Mouse (Mus musculus) T-helper 1 cell (primary cell): ENCODE measurements at regions not wholly inside any gene's neighbourhood (a gene's known extent, or its start where the extent isn't known, plus 50 kb on each side); places are given as distances from the start of the nearest gene placed in this dataset.

Experiments
- in situ Hi-C: fragments of 300-600 bp; cut with MboI, MseI; formaldehyde crosslinking; loops from one replicate; pipeline ENCODE4 v1.15.1; 2025; ENCODE audit warnings: high pct_unique_total_duplicates

DNA sequence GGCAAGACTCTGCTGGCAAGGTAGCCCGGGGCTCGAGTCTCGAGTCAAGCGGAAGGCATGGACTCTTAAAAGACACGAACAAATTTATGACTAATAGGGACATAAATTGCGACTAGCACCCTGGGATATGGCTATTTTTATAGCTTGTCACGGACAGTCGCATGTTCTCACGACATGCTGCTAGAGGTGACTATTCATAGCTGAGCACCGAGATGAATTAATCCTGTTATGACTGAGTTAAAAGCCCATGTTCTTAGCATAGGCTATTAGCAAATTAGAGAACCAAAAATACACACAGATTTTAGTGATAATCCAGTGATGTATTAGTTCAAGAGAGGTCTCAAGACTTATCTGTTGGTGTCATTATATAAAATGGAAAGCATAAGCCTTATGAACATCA lies 539.2 kb downstream of the Gm19410 start:
- in situ Hi-C loops: no loop called here

DNA sequence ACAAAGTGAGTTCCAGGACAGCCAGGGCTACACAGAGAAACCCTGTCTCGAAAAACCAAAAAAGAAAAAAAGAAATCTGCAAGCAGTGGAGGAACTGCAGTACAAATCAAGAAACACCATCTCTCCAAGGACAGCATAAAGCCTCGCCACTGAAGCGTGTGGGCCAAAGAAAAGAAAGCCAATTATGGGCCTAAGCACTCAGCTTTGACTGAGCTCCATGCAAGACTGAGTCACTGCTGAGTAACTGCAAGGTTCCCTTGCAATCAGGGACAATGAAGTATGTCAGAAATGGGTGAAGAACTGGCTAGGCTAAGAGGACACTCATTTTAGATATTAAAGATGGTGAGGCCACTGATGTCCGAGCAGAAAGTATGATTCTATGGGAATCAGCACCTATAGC lies 540.7 kb downstream of the Gm19410 start:
- in situ Hi-C loops: no loop called here

DNA sequence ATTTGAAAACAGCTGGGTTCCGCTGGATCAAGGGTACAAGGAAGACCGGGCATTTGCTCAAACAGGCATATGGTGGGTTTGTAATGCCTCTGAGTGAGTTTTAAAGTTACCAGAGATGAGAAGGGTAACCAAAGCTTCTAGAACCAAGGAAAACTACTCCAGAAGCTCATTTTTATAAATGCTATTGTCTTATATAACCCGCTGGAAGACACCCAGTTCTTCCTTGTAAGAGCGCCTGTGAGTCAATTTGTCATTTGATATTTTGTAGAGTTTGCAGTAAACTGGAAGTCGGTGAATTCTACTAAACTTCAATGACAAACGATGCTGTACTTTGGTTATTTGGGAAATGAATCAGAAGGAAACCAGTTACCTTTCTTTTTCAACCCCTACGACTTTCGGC lies 541.9 kb downstream of the Gm19410 start:
- in situ Hi-C loops: no loop called here

DNA sequence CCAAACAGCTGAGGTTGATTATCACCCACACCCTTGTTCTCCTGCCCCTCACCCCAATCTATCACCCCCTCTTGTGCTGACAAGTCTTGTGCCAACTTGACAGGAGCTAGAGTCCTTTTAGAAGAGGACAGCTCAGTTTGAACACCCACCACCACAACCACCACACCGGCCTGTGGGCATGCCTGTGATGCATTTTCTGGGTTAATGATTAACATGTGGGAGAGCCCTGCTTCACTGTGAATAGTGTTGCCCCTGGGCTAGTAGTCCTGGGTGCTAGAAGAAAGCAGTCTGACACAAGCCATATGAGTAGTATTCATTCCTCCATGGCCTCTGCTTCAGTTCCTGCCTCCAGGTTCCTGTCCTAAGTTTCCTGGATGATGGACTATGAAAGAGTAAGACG lies 542.5 kb downstream of the Gm19410 start:
- in situ Hi-C loops: no loop called here

DNA sequence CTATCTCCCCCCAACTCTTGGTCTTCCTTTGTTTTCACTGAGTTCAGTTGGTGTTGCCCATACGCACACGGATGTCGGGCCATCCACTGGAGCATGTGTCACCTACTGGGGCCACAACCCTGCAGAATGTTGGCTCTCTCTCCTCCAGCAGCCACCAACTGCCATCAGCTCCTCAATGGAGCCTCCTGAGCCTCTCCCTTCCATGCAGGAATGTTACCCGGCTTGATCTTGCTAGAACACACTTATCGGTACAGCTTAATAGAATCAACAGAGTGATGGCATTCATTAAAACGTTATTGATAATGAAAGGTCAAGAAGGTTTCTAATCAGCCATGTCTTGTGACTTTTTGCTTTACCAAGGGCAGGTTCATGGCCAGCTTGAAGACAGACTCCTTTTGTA lies 543.7 kb downstream of the Gm19410 start:
- in situ Hi-C loops: no loop called here

DNA sequence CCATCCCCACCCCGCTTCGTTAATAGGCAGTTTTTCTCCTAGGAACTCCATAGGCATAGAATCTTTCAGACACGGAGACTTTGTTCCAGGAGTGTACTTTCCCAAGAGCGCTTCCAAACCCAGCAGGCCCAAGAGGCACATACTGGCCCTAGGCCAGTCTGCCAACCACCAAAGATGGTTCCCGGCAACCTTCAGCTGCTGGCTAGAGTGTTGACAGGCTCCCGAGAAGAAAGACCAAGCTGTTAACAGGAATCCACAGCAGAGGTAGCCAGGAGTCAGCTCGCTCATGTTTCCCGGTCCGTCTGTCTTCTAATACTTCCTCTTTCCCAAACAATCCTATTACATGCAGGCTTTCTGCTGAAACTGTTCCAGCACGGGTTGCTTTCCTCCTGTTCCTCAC lies 544.4 kb downstream of the Gm19410 start:
- in situ Hi-C loops: no loop called here

DNA sequence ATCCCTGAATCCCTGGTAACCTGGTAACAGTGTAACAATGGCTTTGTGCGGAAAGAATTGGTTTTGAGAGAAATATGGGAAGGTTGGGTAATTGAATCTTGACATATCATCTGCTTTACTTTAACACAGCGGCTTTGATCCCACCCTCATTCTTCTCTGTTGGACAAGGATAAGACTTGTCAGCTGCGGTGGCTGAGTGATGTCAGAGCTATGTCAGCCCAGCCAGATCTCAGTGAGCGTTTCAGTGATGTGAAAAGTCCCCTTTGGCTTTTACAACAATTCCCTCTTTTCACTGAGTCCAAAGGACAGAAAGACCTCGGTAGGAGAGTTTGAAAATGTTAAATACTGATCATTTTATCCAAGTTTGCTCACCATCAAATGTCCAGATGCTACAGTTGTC lies 546.1 kb downstream of the Gm19410 start:
- in situ Hi-C loops: no loop called here

DNA sequence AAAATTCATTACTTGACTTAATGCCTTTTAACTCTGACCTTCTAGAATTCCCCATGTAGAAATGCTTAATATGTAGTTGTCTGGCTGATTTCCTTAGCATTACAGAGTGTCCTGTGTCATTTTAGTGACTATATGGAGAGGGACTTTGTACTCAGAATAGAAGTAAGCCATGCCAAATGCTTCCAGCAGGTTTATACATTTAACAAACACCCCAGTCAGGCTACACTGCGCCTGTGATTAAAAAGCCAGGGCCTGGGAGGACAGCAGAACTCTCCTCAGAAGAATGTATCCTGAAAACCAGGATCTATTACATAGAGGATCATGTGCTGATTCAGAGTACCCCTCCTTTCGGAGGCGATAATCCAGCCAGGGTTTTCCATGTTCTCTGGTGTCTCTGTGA lies 547.4 kb downstream of the Gm19410 start:
- in situ Hi-C loops: no loop called here

DNA sequence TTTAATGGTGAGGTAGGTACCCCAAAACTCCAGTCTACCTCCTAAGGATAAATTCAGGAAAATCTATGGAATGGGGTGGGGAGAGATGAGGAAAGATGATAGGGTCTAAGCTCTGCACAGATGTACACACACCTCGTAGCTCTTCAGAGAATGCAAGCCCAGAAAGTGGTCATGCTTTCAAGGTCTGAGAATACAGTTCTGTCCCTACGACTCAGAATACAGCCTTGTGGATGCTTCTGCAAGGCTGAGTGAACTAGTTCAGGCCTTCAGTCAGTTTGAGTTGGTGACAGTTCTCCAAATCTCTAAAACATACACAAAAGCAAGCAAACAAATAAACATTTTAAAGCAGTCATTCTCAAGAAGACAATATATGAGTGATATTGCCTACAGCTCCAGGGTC lies 552.8 kb downstream of the Gm19410 start:
- in situ Hi-C loops: no loop called here

DNA sequence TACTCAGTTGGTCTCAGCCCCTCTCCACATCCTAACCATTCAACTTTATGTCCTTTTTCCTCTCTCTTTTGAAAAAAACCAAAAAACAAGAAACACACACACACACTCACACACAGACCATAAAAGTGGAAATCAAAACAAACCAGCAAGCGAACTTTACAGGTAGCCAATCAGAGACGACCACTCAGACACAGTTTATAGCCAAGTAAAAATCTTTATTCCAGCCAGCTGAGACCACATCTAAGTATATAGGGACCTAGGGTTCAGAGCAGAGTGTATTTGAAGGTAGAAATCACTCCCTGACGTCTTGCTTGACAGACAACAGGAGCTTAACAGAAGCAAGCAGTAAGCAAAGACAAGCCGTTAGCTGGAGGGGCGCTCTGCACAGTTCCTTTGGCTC lies 553.3 kb downstream of the Gm19410 start:
- in situ Hi-C loops: no loop called here

DNA sequence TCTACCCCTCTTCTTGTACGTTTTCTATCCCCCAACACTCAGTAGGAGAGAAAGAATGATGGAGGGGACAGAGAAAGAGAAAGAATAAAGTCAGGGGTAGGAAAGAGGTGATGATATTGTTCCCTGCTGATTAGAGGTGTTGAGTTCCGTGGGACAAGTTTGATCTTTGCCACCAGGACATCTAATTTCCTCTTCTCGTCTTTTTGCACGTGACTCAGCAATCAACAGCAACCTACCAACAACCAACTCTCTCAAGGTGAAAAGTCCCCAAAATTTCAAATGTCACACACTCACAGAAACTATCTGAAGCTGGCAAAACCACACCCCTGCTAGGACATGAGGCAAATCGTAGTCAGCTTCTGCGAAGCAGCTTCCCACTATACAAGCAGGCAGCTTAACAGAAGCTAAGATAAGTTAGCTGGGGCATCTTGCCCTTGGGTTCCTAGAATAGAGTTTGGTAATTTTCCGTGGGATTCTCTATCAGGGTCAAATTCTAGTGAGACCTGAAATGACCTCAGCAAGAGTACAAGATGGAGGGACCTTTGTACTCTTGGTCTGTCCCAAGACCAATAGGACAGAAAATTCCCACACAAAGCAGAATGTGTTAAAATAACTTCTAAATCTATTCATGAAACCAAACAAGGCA lies 553.8 kb downstream of the Gm19410 start:
- in situ Hi-C loops: no loop called here

DNA sequence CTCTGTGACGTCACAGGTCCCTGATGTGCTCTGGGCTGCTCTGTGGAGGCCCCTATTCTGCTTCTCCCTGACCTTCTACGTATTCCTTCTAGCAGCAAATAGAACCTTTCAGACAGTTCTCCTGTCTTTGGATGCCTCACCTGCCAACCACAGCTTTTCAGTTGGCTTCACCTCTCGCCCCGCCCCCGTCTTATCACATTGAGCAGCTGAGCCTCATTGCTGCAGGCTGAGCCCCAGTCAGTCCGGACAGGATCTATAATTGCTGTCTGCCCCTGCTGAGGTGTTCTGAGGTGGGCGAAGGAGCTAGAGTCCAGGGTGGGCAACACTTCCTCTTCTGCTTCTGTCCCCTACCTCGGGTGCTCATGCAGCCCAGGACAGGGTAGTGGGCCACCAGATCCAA lies 556.5 kb downstream of the Gm19410 start:
- in situ Hi-C loops: no loop called here

DNA sequence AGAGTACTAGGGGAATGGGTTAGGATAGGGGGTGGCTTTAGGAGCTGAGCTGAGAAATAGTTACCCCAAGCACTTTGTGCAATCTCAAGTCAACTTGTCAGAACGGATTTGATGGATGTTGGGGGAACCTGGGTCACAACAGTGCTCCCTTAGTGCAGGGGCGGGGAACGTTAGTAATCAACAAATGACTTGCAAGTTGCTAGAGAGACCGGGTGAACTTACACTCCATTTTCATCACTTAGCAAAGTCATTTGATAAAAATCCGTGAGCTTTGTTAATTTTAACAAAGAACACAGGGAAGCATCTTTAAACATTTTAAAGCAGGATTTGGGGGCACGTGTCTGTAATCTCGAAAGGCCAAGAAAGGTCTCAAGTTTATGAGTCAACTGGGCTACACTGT lies 557.0 kb downstream of the Gm19410 start:
- in situ Hi-C loops: no loop called here

DNA sequence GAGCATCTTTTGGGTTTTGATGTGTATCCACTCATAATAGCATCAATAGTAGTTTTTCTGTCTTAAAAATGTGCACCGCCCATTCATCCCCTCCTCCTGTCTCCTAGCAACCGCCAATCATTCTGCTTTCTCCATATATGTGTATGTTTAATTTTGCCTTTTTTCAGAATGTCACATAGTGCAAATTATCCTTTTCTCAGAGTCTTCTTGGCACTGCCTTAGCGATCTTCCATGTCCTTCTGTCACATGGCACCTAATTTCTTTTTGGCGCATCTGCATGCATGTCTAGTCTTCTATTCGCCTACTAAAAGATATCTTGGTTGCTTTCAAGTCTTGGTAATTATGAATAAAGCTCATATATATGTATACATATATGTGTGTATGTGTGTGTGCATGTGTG lies 573.0 kb downstream of the Gm19410 start:
- in situ Hi-C loops: loop anchor here (25.0 kb wide), 1 partner anchor 801 kb away; no protein-coding TSS in a partner anchor

DNA sequence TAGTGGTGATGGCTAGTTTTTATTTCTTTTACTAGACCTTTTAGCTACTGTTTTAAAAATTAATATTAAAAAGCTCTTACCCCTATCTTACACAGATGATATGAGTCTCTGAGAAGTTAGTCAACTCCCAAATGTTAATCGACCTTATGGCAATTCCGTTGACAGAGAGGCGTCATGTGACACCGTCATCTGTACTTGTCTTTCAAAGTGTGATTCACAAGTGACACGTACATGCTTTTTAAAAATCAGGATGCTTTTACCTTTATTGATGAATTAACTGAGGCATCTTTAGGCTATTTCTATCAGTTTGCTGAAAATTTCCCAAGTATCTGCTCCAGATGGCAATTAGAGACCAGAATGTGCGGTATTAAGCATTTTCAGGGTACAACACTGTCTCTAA lies 573.9 kb downstream of the Gm19410 start:
- in situ Hi-C loops: loop anchor here (25.0 kb wide), 1 partner anchor 802 kb away; no protein-coding TSS in a partner anchor

DNA sequence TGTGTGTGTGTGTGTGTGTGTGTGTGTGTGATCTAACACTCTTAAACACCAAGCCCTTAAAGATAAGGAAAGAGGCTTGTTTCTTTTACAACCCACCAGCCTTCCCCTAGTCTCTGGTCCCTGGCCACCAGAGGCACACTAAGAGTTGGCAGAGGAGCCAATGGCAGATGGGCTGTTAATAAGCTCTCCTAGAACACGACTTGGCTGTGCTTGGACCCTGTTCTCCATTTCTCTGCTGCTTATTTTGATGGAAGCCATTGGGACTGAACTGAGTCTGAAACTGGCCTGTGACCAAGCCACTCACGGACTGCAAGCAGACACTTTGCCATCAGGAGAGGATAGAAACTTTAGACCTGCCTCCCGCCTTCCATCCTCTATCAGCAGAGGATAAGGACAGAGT lies 574.9 kb downstream of the Gm19410 start:
- in situ Hi-C loops: loop anchor here (25.0 kb wide), 1 partner anchor 803 kb away; no protein-coding TSS in a partner anchor

DNA sequence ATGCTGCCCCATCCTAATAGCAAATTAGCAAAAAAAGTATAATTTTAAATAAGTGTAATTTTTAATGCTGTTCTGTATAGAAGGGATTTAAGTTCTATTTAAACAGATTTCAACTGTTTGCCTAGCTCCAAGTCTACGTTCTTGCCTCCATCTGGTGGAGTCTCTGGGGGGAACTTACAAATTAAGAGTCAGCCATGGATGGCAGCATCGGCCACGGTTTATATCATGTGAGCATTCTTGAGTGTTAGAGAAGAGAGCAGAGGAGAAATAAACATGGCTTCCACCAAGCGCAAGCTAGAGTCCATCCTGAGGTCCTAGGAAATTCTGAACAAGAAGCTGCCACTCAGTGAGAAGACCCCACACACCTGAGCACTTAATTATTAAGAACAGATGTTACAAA lies 576.4 kb downstream of the Gm19410 start:
- in situ Hi-C loops: loop anchor here (25.0 kb wide), 1 partner anchor 805 kb away; no protein-coding TSS in a partner anchor

DNA sequence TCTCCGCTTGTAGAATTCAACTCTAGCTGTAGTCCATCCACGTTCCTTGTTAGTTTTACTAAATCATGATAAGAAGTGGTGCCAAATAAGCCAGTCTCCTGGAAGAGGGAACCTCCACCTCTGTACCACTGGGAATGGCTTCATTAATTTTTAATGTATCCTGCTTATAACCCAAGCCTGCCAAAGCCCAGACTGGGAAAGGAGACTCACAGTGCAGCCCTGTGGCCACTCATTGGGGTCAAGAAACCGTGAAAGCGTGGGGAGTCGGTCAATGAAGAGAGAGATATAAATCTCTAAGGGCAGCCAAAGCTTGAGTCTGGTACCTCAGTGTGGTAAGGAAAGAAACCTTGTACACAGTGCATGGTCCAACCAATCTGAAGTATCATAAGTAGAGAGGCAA lies 577.1 kb downstream of the Gm19410 start:
- in situ Hi-C loops: loop anchor here (25.0 kb wide), 1 partner anchor 805 kb away; no protein-coding TSS in a partner anchor

DNA sequence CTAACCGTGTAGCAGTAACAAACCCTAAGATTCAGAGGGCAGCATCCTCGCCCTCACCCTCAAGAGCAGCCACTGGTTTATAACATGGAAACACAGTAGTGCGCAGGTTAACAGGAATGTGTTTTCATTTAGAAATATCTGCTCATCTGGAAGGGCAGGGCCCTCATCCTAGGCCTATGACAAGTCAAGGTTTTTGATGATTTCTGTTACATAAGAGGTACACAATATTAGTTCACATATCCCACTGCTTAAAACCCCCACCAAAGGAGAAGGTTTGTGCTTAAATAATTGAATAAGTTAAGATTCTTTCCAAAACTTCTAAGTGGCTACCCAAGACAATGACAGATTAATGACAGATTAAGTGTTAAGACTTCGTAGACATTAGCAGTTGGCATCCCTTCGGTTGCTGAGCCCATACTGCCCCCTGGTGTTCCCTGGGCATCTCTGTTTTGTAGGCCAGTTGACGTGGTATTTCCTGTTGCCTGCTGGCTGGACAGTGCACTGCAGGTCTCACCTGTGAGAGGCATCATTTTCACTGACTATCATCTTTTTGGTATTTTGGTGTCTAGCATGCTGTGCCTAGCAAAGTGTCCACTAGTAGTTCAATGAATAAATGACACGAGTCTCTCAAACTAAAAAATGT lies 581.2 kb downstream of the Gm19410 start:
- in situ Hi-C loops: loop anchor here (5.0 to 25.0 kb wide), 3 partner anchors 145 to 810 kb away; no protein-coding TSS in a partner anchor

DNA sequence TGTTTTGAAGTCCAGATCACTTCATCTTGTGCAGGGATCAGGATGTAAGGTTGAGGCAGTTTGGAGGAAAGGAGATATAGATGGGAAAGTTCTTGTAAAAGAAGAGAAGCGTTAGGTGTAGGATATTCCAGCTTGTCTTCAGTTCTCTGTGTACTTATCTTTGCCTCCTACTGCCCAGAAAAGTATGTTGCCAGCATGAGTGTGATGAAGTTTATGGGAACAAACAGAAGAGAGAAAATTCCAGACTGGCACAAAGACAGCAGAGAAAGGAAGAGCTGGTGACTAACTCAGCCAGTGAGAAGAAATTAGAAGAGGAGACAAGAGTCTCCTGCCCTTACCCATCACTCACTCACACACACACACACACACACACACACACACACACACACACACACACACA lies 582.5 kb downstream of the Gm19410 start:
- in situ Hi-C loops: loop anchor here (5.0 to 25.0 kb wide), 3 partner anchors 146 to 811 kb away; no protein-coding TSS in a partner anchor

DNA sequence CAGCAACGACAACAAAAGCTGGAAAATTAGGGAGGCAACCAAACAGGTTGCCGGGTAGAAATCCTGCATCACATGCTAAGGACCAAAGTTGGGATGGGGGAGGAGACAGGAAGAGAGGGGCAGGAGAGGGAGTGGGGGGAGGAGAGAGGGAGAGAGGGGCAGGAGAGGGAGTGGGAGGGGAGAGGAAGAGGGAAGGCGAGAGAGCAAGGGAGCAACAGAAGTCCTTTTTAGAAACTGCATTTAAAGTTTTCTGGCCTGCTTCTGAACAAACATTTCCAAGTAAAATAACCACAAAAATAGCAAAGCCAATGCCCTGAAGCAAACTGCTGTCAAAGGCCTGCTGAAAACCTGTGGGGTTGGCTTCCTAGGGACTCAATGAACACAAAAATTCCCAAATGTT lies 589.3 kb downstream of the Gm19410 start:
- in situ Hi-C loops: no loop called here

DNA sequence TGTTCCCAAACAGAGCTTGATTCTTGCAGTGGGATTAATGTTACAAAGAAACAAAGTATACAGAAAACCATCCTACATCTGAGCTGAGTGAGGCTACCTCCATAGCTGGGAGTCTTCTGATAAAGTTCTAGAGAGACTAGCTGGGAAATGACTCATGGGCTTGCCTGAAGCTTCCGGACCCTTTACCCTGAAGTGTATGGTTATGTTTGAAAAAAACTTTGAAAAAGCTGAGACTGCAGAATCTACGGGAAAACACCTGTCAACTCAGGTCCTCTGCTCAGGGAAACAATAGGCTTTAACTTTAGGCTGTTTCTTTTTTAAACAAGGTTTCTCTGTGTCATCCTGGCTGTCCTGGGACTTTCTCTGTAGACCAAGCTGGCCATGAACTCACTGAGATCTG lies 593.4 kb downstream of the Gm19410 start:
- in situ Hi-C loops: no loop called here

DNA sequence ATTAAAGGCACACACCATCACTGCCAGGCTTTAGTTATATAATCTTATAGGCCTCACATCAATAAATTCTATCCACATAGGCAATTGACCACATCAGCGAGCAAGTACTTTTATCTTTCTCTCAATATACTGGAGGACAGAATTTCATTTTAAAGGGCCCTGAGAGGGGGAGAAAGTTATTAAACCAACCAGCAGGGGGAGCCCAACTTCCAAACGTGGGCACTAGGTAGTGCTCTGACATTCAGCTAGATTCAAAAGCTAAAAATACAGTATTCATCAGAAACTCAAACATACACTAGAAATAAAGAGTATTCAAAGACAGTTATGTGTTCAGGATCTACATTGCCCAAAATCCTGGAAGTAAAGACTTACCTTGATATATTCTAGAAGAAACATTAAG lies 595.7 kb downstream of the Gm19410 start:
- in situ Hi-C loops: loop anchor here (5.0 kb wide), 1 partner anchor 161 kb away; no protein-coding TSS in a partner anchor
